Mouse (Mus musculus): Measurements from ENCODE around the gene Spopl.
A peak's percentile ranks its signal among the peaks of the same experiment; 100 is the strongest.
"Not testable (repeated sequence)": the region's sequence is repeated elsewhere in the genome, so short reads cannot be mapped to it uniquely, and the experiment has no call there.

The Spopl gene

DNA sequence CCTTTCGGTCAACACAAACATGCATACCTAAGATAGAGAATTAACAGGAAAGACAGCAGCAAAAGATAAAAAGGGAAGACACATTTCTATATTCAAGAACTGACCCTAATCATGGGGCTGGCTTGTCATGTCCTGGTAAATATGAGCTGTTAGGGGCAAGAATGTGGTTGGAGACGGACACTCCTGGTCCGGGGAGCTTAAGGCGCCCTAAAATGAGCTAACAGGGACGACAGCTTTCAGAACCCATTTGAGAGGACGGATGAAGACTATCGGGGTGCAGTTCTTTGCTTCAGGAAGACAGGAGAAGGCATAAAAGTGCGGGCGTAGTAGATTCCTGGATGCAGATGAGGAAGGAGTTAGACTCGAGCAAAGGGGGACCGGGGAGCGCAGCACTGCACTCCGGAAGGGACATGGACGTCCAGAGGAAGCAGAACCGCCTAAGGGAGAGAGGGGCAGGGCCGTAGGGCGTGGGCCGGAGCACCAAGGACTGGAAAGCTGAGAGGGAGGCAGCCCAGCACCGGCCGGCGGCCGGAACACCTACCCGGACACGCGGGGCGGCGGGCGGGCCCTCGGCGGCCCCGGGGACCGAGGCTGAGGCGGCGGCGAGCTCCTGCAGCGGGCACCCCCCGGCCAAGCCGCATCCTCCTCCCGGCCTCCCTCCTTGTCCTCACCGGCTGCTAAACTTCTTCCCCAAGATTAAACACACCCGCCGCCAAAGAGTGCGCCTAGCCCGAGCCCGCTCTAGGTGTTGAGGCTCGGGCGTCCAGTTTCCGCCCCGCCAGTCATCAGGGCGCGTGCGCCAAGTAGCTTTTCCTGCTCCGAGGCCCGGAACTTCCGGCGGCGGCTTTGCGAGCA lies at the start of gene Spopl:
Gene Spopl, minus strand, starts transcription at position 805 of the 855 bp plus-strand sequence.
- DNase-seq: peak; percentile 89 to 91

DNA sequence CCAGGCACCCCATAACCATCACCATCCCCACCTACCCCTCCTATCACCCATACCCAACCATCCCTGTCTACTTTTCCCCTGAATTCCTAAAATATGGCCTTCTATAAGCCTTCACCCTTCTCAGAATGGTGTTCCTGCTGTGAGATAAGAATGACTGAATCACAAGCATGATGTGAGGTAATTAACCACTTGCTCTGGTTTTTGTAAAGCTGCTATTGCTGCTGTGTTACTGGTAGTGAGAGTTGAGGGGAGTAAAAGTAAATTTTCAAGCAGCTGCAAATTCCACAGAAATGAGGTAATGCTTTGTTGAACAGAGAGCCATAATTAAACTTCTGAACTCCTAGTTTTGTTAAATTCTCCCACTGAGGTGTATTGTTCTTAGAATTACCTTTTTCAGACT lies 48.2 kb upstream of the Spopl start:
- no peak for DNase-seq

DNA sequence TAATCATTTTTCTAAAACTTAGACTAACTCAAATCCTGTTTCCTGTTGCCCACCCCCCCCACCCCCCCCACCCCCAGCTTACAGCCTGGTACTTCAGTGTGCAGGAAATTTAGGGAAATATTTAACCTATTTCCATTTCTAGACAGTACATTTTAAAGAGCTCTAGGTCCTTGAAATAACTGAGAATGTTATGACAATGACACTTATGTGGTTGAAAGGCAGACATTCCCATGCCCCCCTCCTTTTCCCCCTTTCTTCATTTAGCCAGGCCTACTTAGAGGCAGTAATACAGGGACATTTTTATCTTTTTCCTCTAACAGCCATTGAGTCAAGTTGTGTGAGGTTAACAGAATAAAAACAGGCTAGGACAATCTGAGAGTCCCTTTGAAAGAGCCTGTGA lies 46.1 kb upstream of the Spopl start:
- no peak for DNase-seq

DNA sequence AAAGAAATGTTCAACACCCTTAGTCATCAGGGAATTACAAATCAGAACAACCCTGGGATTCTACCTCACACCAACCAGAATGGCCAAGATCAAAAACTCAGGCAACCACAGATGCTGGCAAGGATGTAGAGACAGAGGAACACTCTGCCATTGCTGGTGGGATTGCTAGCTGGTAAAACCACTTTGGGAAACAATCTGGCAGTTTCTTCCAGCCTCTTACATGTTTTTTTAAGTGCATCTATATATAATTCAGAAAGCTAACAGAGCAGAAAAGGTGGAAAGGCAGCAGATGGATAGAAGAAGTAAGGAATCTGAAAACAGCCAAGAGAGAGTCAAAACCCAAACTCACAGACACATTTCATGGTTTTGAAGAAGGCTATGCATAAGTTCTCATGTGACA lies 33.5 kb upstream of the Spopl start:
- no peak for DNase-seq

DNA sequence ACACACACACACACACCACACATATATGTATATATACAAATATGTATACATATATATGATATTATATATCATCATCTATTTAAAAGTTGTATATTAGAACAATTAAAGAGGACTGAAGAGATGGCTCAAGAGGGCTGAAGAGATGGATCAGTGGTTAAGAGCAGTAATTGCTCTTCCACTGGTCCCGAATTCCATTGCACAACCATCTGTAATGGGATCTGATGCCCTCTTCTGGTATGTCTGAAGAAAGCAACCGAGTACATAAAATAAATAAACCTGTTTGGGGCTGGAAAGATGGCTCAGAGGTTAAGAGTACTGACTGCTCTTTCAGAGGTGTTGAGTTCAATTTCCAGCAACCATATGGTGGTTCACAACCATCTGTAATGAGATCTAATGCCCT lies 16.9 kb upstream of the Spopl start:
- no peak for DNase-seq

DNA sequence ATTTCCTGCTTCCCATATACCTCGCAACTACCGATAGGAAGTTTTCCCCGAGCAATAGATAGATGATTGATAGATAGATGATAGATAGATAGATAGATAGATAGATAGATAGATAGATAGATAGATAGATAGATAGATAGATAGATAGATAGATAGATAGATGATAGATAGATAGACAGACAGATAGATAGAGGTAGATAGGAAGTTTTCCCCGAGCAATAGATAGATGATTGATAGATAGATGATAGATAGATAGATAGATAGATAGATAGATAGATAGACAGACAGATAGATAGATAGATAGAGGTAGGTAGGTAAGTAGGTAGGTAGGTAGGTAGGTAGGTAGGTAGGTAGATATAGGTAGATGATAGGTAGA lies 239 bp upstream of the Spopl start:
- not testable (repeated sequence) for DNase-seq

DNA sequence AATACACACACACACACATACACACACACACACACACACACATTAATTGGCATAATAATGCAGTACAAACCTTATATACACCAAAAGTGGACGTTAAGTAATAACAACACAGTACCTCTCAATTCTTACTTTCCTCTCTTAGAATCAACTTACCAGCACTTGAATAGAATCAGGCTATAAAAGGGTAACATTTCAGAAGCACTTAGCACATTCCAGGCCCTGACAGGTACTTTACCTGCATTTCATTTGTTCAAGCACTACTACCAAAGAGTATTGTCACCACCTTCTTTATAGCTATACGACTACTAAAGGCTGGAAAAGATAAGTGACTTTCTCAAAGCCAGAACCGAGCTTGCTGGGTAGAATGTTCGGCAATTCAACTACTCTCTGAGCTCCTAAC lies 1.3 kb downstream of the Spopl start:
- no peak for DNase-seq

DNA sequence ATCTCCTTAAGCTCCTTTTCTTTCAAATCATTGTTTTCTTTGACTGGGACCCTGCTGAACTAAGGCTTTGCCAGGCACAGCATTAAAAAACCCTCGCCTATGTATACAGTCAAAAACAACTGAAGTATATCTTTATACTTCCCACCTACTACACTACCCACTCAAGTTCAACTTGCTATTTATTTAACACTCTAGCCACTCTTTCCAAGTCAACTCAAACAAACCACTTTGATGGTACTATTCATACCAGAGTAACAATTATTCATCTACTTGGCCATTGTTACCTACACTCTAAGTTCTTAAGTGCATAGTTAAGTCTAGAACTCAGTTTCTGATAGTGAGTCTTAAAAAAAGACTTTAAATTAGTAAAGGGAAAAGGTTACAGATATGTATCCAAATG lies 3.1 kb downstream of the Spopl start:
- DNase-seq: no peak

DNA sequence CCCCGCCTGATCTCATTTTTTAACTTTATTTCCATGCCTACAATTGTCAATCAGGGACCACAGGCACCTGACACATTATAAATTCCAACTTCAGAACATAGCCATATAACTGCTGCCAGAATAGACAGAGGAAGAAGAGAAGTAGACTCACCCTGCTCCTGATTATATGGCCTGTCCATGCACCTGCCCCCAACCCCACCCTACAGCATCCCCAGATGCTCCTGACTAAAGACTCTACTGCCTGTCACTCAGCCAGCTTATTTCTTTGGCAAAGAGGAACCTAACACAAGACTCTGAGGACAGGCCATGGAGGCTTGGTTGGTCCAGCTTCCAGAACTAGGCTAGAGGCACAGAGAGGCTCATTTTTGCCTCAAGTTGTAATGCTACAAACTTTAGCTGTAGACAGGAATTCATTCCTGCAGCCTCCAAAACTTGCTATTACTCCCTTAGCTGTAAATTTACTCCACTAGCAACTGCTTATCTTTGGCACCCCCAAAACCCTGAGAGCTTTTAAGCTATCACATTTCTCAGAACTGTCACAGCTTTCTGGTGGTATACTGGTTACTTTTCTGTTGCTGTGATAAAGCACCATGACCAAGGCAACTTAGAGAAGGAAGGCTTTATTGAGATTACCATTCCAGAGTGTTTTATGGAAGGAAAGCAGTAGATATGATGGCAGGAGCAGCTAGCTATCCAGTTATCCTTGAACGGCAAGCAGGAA lies 6.7 kb downstream of the Spopl start:
- no peak for DNase-seq

DNA sequence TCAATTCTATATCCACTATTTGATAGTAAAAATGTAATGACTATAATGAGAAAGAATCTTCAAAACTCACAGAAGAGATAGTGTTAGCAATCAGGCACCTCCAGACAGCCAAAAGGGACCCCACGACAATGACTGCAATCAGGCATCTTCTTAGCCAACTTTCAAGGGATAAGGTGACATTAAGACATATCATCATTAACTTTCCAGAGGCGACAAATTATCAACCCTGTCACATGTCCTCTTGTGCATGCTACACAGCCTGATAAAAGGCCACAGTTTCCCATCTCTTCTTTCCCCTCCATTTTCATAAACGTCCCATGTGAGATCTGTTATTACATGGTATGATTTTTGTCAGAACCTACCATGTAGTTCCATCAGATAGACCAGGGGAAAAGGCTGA lies 9.0 kb downstream of the Spopl start:
- no peak for DNase-seq

DNA sequence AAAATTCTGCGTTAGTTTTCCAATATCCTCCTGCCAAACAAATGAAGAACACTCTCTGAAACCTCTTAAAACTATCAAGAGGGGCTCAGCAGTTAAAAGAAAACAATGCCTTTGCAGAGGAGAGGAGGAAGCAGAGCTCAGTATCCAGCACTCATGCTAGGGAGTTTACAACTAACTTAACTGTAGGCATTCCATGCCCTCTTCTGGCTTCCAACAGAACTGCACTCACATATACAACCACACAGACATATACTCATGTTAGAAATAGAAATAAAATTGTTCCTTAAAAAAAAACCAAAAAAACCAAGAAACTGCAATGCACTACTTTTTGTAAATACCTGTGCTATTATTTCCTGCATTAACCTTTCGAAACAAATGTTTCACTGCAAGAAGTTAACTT lies 12.7 kb downstream of the Spopl start:
- DNase-seq: no peak

DNA sequence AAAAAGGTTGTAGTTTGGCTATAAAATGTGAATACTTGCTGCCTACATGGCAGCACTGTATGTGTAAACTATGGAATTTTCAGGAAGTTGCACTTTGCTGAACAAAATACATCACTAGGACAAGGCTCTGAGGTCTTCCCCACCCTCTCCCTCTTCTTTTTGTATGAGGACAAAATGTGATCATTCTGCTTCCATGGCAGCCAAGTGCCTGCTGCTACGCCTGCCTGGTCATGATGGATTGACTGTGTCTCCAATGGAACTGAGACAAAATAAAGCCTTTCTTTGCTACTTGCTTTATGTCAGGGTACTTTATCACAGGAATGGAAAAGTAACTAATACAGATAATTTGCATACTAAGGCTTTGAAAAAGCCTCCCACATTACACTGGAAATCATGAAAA lies 20.7 kb downstream of the Spopl start:
- no peak for DNase-seq

DNA sequence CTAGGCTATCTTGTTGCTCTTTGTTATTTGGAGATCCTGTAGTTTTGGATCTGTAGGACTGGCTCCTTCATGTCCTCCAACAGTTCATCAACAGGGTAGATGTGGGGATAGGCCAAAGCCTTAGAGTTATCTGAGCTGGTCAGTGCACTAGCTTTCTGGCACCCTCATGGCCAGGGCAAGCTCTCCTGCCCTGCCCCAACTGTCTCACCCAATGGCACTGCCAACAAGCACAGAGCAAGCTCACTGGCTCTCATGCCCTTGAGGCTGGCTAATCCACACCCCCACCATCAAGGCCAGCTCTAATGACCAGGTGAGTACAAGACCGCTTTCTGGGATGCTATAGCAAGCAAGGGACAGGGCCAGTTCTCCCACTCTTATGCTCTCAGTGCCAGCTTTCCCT lies 24.7 kb downstream of the Spopl start:
- DNase-seq: no peak

DNA sequence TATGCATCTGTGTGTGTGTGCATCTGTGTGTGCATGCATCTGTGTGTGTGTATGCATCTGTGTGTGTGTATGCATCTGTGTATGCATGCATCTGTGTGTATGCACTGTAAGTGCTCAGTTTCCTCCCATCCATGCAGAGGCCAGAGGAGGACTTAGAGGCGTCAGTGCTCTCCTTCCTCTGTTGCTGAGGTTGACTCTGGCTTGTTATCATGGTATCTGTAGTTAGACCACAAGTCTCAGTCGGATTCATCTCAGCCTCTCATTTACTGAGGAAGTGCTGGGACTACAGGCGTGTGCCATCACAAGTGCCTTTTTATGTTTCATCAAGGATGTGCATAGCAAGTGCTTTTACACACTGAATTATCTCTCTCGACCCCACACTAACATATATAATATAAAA lies 31.9 kb downstream of the Spopl start:
- no peak for DNase-seq

DNA sequence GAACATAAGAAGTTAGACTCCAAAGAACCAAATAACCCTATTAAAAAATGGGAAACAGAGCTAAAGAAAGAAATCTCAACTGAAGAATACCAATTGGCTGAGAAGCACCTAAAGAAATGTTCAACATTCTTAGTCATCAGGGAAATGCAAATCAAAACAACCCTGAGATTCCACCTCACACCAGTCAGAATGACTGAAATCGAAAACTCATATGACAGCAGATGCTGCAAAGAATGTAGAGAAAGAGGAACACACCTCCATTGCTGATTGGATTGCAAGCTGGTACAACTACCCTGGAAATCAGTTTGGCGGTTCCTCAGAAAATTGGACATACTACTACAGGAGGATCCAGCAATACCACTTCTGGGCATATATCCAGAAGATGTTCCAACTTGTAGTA lies 44.2 kb downstream of the Spopl start:
- DNase-seq: not testable (repeated sequence)

DNA sequence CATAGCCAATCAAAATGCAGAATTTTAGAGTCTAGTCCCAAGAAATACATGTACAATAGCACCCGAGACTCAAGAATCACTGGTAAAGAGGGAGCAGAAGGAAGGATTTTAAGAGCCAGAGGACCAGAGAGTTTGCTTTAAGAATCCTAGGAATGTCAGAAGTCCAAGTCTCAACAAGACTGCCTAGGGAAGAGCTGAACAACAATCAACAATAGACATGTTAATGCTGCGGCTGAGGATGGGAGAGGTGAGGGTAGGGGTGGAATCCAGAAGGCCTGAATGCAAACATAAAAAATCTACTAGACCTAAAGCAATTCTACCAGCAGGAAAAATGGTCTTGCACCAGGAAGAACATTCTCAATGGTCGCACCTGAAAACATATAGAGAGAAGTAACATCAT lies 66.8 kb downstream of the Spopl start:
- DNase-seq: no peak

DNA sequence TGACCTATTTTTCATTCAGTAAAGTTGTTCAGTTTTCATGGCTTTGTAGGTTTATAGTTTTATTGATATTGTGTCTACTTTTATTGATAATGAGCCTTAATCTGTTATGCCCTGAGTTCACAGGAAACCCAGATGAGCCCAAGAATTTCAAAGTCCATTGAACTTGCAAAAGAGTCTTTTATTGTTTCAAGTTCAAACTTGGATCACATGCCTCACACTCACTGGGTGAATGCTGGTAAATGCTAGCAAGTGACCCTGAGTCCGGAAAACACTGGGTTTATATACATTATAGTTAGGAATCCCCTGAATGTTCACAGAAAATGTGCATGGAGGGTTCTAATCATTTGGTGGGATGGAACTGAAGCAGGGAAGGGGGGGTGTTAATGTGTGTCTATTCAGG lies 90.2 kb downstream of the Spopl start:
- DNase-seq: no peak

DNA sequence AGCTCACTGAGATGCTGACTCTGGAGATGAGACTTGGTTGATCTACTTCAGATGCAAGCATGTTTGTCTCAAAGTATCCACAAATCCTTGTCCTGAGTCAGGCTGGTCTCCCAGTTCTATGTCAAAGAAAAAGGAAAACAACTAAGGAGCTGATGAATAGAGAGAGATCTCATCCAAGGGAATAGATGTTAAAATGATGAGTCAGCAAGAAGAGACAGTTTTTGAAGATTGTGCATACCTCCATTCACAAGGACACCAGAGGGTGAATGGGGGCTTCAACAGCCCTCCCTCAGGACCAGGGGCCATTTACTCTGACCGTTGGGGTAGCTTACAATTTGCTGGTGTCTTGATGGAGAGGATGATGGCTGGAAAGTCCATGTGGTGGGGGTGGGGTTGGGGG lies 104.4 kb downstream of the Spopl start:
- DNase-seq: no peak

DNA sequence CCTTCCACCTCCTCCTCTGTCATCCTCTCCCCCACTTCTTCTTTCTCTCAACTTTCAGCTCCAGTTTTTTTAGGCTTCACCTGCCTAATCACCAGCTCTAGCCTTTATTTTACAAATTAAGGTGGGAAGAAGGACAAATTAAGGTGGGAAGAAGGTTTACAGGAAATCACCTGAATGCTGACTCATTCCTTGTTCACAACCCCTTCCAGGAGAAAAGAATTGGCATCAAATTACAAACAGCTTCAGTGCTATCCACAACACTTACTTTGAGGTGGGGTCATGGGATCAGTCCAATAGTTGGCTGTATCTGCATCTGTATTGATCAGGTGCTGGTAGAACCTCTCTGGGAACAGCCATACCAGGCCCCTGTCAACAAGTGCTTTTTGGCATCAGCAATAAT lies 114.5 kb downstream of the Spopl start:
- no peak for DNase-seq

All from cerebellum, postnatal 14 days (tissue).